Mouse (Mus musculus) neural tube, embryonic 12.5 days (tissue): ENCODE results near the gene Ccl4. TPM values are rescaled to one million over a fixed set of nuclear protein-coding genes. Genes with fewer than 3 reads are reported as not detected.

Experiments used
- ATAC-seq: fragments of 200-750 bp; cut with Nextera tagmentation; 2 replicates; pipeline ENCODE4 v1.8.0; 2017; ENCODE audit warnings: low read depth, mild to moderate bottlenecking, moderate TSS enrichment, moderate library complexity; ENCODE audit not compliant: low FRiP score
- H3K27ac ChIP-seq: fragments of 300-500 bp; sonication (generic); 2 replicates; pipeline ENCODE4 v1.5.1; 2016
- H3K27me3 ChIP-seq: fragments of 300-500 bp; sonication (generic); replicated peaks from 2 replicates; pipeline ENCODE4 v1.6.1; 2016; ENCODE audit warnings: mild to moderate bottlenecking
- H3K36me3 ChIP-seq: fragments of 300-500 bp; sonication (generic); 2 replicates; pipeline ENCODE4 v1.6.1; 2016; ENCODE audit warnings: mild to moderate bottlenecking
- H3K4me1 ChIP-seq: fragments of 300-500 bp; sonication (generic); 2 replicates; pipeline ENCODE4 v1.6.1; 2016
- H3K4me2 ChIP-seq: fragments of 300-500 bp; sonication (generic); replicated peaks from 2 replicates; pipeline ENCODE4 v1.6.1; 2016; ENCODE audit warnings: mild to moderate bottlenecking
- H3K4me3 ChIP-seq: fragments of 300-500 bp; sonication (generic); 2 replicates; pipeline ENCODE4 v1.5.1; 2016
- H3K9ac ChIP-seq: fragments of 300-500 bp; sonication (generic); 2 replicates; pipeline ENCODE4 v1.6.1; 2016; ENCODE audit warnings: mild to moderate bottlenecking
- H3K9me3 ChIP-seq: fragments of 300-500 bp; sonication (generic); 2 replicates; pipeline ENCODE4 v1.6.1; 2016; ENCODE audit warnings: mild to moderate bottlenecking
- WGBS: fragments of 180-500 bp; shearing (Covaris S2); methylation state at CpG from one replicate; pipeline ENCODE4 v1.1.7; 2016; 5-methylcytosine and 5-hydroxymethylcytosine counted together
- polyA plus RNA-seq: library from polyadenylated mRNA; unstranded; fragments of >200 nt; fragmentation: Nextera tagmentation; extraction: Ambion mirVana; gene quantifications from 2 replicates; pipeline ENCODE4 v1.2.1, GENCODE M21; 2016

The Ccl4 gene
- polyA plus RNA-seq, 1 experiment from 2014 or later, result 0.42 TPM

- no peak for ATAC-seq
- Histone ChIP-seq H3K4me2 (no peak overlapping the region), H3K27me3 (no peaks in the 10 kb centered on the region), H3K27ac (no peak overlapping the region), H3K9ac (no peak overlapping the region), H3K4me1 (no peaks in the 10 kb centered on the region), H3K36me3 (no peaks in the 10 kb centered on the region), H3K9me3 (no peaks in the 10 kb centered on the region), H3K4me3 (no peak overlapping the region)
- 73% methylated on average over 3 of the region's 3 CpGs for WGBS
Observed at GRCm38 (mm10) chr11:83639533-83639932, 22.9 kb upstream of the Ccl4 start.

DNA sequence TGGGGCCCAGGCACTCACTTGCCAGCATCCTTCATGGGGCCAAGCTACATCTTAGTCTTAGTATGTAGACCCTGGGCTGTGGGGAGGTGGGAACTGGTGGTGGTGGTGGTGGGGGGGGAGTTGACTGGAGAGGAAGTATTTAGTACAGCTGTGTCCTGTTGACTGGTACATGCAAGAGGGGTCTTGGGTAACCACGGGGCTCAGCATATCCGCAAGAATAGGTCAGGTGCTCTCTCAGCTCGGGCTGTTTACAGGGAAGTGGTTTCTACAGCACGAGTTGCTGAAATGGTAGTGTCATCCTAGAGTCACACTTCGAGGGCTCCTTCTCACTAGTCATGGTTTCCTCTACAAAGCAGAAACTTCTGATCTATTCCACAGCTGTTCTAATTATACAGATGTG is 22.2 kb upstream of the Ccl4 start:
- no peak for ATAC-seq
- 83% methylated on average over 5 of the region's 5 CpGs for WGBS

GRCm38 (mm10) chr11:83641216-83641615 is 21.2 kb upstream of the Ccl4 start:
- H3K9ac ChIP-seq, result no peak overlapping the region
- H3K4me2 ChIP-seq, result no peak overlapping the region
- 90% methylated on average over 2 of the region's 2 CpGs for WGBS
- no peaks in the 10 kb centered on the region for H3K4me1 ChIP-seq
- H3K27ac ChIP-seq, result no peak overlapping the region
- H3K4me3 ChIP-seq, result no peak overlapping the region
- no peaks in the 10 kb centered on the region for H3K9me3 ChIP-seq
- H3K27me3 ChIP-seq, result no peaks in the 10 kb centered on the region
- H3K36me3 ChIP-seq, result no peaks in the 10 kb centered on the region
- no peak for ATAC-seq

More for the DNA sequence above, 22.2 kb upstream of the Ccl4 start:
- H3K4me3 ChIP-seq, result no peak overlapping the region
- no peaks in the 10 kb centered on the region for H3K4me1 ChIP-seq
- no peaks in the 10 kb centered on the region for H3K9me3 ChIP-seq
- no peak overlapping the region for H3K9ac ChIP-seq
- H3K27ac ChIP-seq, result no peak overlapping the region
- no peaks in the 10 kb centered on the region for H3K36me3 ChIP-seq
- no peak overlapping the region for H3K4me2 ChIP-seq
- H3K27me3 ChIP-seq, result no peaks in the 10 kb centered on the region

GRCm38 (mm10) chr11:83645521-83645920 is 16.9 kb upstream of the Ccl4 start, which contains the start of gene Rpl9-ps1:
TSS of gene Rpl9-ps1 (minus strand) at chr11:83645621.
- Histone ChIP-seq H3K27ac (no peak within 1 kb of the TSS), H3K27me3 (no peaks in the 10 kb centered on the region), H3K4me1 (no peaks in the 10 kb centered on the region), H3K9me3 (no peaks in the 10 kb centered on the region), H3K9ac (no peak within 1 kb of the TSS), H3K4me3 (no peak within 1 kb of the TSS), H3K4me2 (no peak within 1 kb of the TSS), H3K36me3 (no peaks in the 10 kb centered on the region)
- WGBS, result 79% methylated on average over 1 of the region's 1 CpGs
- no peak for ATAC-seq

GRCm38 (mm10) chr11:83646356-83647149 is 15.8 kb upstream of the Ccl4 start:
- Histone ChIP-seq H3K27me3 (no peaks in the 10 kb centered on the region), H3K4me1 (no peaks in the 10 kb centered on the region), H3K36me3 (no peaks in the 10 kb centered on the region), H3K4me3 (no peak overlapping the region), H3K9me3 (no peaks in the 10 kb centered on the region), H3K4me2 (no peak overlapping the region), H3K9ac (no peak overlapping the region), H3K27ac (no peak overlapping the region)
- no peak for ATAC-seq
- 94% methylated on average over 6 of the region's 6 CpGs for WGBS

DNA sequence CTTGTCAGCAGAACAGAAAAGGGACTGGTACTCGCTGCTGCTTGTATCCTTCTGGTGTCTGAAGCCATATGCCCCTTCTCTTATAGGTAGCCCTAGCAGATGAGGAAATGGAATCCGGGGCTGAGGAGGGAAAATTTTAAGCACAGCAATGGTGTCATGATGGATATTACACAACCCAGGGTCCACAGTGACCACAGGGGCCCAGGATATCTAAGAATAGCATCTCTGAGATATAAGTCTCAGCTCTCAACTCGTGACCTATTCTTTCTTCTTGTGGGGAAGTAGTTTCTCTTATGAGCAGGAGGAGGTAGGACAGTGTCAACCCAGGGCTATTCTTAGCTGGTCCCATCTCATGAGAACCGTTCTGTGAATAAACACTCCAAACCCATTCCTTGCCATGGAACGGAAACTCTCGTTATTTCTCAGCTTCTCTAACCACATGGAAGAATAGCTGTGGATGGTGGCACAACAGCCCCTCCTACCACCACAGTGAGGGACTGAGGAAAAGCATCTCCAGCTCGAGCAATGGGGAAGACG is 13.0 kb upstream of the Ccl4 start, which contains the start of gene Ccl3:
Ccl3 (minus strand) TSS at position 51 of the 537 bp plus-strand sequence.
- Histone ChIP-seq H3K4me3 (no peak within 1 kb of the TSS), H3K4me1 (no peaks in the 10 kb centered on the region), H3K27ac (no peak within 1 kb of the TSS), H3K4me2 (no peak within 1 kb of the TSS), H3K9ac (no peak within 1 kb of the TSS), H3K36me3 (no peaks in the 10 kb centered on the region), H3K27me3 (no peaks in the 10 kb centered on the region), H3K9me3 (no peaks in the 10 kb centered on the region)
- WGBS, result 85% methylated on average over 8 of the region's 8 CpGs
- ATAC-seq, result no peak

GRCm38 (mm10) chr11:83654606-83655005 is 7.8 kb upstream of the Ccl4 start:
- H3K9me3 ChIP-seq, result no peaks in the 10 kb centered on the region
- H3K27ac ChIP-seq, result no peak overlapping the region
- no peaks in the 10 kb centered on the region for H3K27me3 ChIP-seq
- no peak overlapping the region for H3K4me2 ChIP-seq
- H3K36me3 ChIP-seq, result no peaks in the 10 kb centered on the region
- ATAC-seq, result no peak
- no peak overlapping the region for H3K4me3 ChIP-seq
- 88% methylated on average over 8 of the region's 8 CpGs for WGBS
- H3K9ac ChIP-seq, result no peak overlapping the region
- no peaks in the 10 kb centered on the region for H3K4me1 ChIP-seq

DNA sequence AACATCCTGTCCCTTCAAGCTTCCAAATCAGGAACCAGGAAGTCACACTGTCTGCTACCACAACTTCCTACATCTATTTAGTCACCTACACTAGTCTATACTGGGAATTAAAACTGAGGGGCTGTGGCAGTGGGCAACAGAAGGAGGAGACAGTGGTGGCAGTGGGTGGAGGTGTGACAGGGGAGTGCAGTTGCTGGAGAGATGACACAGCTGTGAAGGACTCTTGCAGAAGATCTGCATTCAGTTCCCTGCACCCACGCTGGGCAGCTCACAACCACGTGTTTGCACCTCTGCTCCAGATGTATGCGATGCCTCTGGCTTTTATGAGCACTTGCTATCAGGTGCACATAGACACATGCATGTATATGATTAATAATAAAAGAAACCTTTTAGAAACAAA is 4.9 kb upstream of the Ccl4 start:
- WGBS, result 83% methylated on average over 3 of the region's 3 CpGs
- Histone ChIP-seq H3K9ac (no peak overlapping the region), H3K4me2 (no peak overlapping the region)

GRCm38 (mm10) chr11:83658797-83659196 is 3.6 kb upstream of the Ccl4 start:
- no peaks in the 10 kb centered on the region for H3K27me3 ChIP-seq
- no peaks in the 10 kb centered on the region for H3K9me3 ChIP-seq
- WGBS, result 77% methylated on average over 6 of the region's 6 CpGs
- H3K4me1 ChIP-seq, result no peaks in the 10 kb centered on the region
- no peak overlapping the region for H3K4me3 ChIP-seq
- H3K9ac ChIP-seq, result no peak overlapping the region
- no peak overlapping the region for H3K4me2 ChIP-seq
- no peaks in the 10 kb centered on the region for H3K36me3 ChIP-seq
- no peak for ATAC-seq
- no peak overlapping the region for H3K27ac ChIP-seq

More for the DNA sequence above, 4.9 kb upstream of the Ccl4 start:
- H3K4me1 ChIP-seq, result no peaks in the 10 kb centered on the region
- H3K4me3 ChIP-seq, result no peak overlapping the region
- ATAC-seq, result no peak
- no peak overlapping the region for H3K27ac ChIP-seq
- H3K36me3 ChIP-seq, result no peaks in the 10 kb centered on the region
- H3K9me3 ChIP-seq, result no peaks in the 10 kb centered on the region
- H3K27me3 ChIP-seq, result no peaks in the 10 kb centered on the region

- Histone ChIP-seq H3K4me2 (no peak overlapping the region), H3K4me1 (no peaks in the 10 kb centered on the region), H3K27ac (no peak overlapping the region), H3K9ac (no peak overlapping the region), H3K27me3 (no peaks in the 10 kb centered on the region), H3K4me3 (no peak overlapping the region), H3K36me3 (no peaks in the 10 kb centered on the region), H3K9me3 (no peaks in the 10 kb centered on the region)
- ATAC-seq, result no peak
- WGBS, result 90% methylated on average over 5 of the region's 5 CpGs
Observed at GRCm38 (mm10) chr11:83663532-83663931, 1.1 kb downstream of the Ccl4 start.

GRCm38 (mm10) chr11:83671743-83672142 is 9.4 kb downstream of the Ccl4 start:
- H3K9me3 ChIP-seq, result no peaks in the 10 kb centered on the region
- no peaks in the 10 kb centered on the region for H3K27me3 ChIP-seq
- no peak overlapping the region for H3K9ac ChIP-seq
- no peak overlapping the region for H3K4me3 ChIP-seq
- ATAC-seq, result no peak
- no peaks in the 10 kb centered on the region for H3K36me3 ChIP-seq
- H3K4me2 ChIP-seq, result no peak overlapping the region
- no peak overlapping the region for H3K27ac ChIP-seq
- H3K4me1 ChIP-seq, result no peaks in the 10 kb centered on the region

DNA sequence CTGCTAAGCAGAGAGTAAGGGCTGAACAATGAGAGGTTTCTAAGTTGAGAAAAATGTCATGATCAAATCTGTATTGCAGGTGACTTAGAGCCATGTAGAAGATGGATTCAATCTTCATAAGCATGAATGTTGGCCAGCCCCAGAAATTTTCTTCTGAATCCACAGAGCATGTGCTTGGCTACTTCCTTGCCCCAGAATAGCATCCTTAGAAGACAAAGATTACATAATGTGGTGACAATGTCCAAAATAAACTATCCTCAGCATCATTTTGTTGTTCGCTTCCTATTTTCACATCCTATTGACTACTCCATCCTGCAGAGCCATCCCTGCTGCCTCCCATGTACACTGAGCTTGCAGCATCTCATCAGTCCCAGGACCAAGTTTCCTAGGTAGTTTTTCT is 13.3 kb downstream of the Ccl4 start:
- Histone ChIP-seq H3K27me3 (no peaks in the 10 kb centered on the region), H3K4me3 (no peak overlapping the region), H3K9me3 (no peaks in the 10 kb centered on the region), H3K36me3 (no peaks in the 10 kb centered on the region), H3K4me1 (no peaks in the 10 kb centered on the region), H3K27ac (no peak overlapping the region), H3K4me2 (no peak overlapping the region), H3K9ac (no peak overlapping the region)
- 97% methylated on average over 1 of the region's 1 CpGs for WGBS
- ATAC-seq, result no peak

- H3K4me1 ChIP-seq, result no peaks in the 10 kb centered on the region
- H3K27ac ChIP-seq, result no peak overlapping the region
- WGBS, result 79% methylated on average over 1 of the region's 1 CpGs
- no peak overlapping the region for H3K4me2 ChIP-seq
- H3K9me3 ChIP-seq, result no peaks in the 10 kb centered on the region
- H3K9ac ChIP-seq, result no peak overlapping the region
- no peaks in the 10 kb centered on the region for H3K27me3 ChIP-seq
- no peak overlapping the region for H3K4me3 ChIP-seq
- ATAC-seq, result no peak
- no peaks in the 10 kb centered on the region for H3K36me3 ChIP-seq
Observed at GRCm38 (mm10) chr11:83689918-83690317, 27.5 kb downstream of the Ccl4 start.
